Mouse (Mus musculus): ENCODE measurements around the gene Efs.

- no peak for TF ChIP-seq GATA1 (IDR thresholded peaks at IDR 0.05; ENCODE audit: borderline replicate concordance, low read length)
- TF ChIP-seq FLI1 (IDR thresholded peaks at IDR 0.05; ENCODE audit: low read length), result no peak
These were observed 41.9 kb upstream of the Efs start for GRCm38 (mm10) chr14:54967874-54968273.
